Mouse (Mus musculus): Measurements from ENCODE around the gene Slc7a7. TPM values are rescaled to one million over a fixed set of nuclear protein-coding genes. Genes with fewer than 3 reads are reported as not detected.

The Slc7a7 gene
- total and polyA plus RNA-seq, 3 experiments, result 20.1 to 65.6 TPM; not detected in 1

DNA sequence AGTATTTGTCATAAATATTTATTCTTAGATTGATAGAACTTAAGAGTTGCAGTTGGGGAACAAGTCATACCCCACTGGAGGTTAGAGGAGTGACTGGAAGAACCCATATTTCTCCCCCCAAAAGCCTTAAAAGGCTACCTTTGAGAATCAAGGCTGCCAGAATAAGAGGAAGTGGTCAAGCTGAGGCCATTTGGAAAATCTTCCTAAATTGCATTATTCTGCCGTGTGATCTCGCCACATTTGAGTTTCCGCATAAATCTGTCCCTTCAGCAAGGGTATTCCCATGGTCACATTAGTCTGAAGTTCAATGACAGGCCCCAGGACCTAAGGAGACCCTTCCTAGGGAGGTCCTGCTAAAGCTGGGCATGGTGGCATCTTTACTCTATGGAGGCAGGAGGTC, 25.0 kb upstream of the Slc7a7 start:
- Histone ChIP-seq H3K9me3 (replicated peaks; ENCODE audit: insufficient read depth, low read length) (no peaks in the 10 kb centered on the region), H3K79me2 (ENCODE audit: control insufficient read depth, insufficient read depth, low read length, poor library complexity) (no peaks in the 10 kb centered on the region), H3K27me3 (ENCODE audit: control insufficient read depth in 1 of 2, insufficient read depth in 2 of 2, low read length in 2 of 2) (no peaks in the 10 kb centered on the region), H3K27ac (ENCODE audit: control insufficient read depth, low read depth, low read length) (no peak overlapping the region), H3K9ac (ENCODE audit: control insufficient read depth, low read depth, low read length, poor library complexity, severe bottlenecking) (no peak overlapping the region), H3K36me3 (ENCODE audit: control insufficient read depth in 1 of 2, insufficient read depth in 2 of 2, low read length in 2 of 2) (peaks cover 0 to 11% of the 10 kb centered on the region in 2 experiments; a peak in 2 of 4 replicates), H3K4me3 (ENCODE audit: control insufficient read depth in 1 of 2, insufficient read depth in 1 of 2, low read depth in 2 of 2, low read length in 2 of 2) (no peak overlapping the region), H3K4me1 (ENCODE audit: control insufficient read depth in 1 of 2, insufficient read depth in 2 of 2, low read length in 2 of 2) (peaks cover 4 to 18% of the 10 kb centered on the region in 2 experiments)
- no peak for DNase-seq (ENCODE audit: low read depth, low spot score)
- TF ChIP-seq MXI1 (IDR thresholded peaks at IDR 0.05; ENCODE audit: low read depth, low read length), result no peak
- TF ChIP-seq ETS1 (IDR thresholded peaks at IDR 0.05; ENCODE audit: low read depth, low read length), result no peak
- TF ChIP-seq CHD1 (IDR thresholded peaks at IDR 0.05; ENCODE audit: low read depth, low read length), result no peak
- TF ChIP-seq ELF1 (IDR thresholded peaks at IDR 0.05; ENCODE audit: low read depth, low read length), result no peak

DNA sequence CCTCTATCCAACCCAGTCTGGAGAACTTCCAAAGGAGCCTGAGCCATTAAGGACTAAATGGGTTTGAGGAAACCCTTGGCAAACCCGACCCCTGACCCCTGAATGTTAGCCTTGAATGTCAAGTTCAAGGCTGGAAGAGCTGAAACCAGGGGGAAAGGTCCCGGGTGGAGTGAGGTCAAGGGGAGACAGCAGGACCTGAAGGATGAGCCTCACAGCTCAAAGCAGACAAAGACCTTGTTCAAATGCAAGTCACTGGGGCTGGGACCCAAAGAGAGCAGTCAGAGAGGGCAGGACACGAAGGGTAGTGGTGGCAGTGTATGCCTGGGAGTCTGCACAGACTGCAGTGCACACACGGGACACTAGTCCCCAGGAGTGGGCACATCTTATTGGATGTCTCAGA, 23.8 kb upstream of the Slc7a7 start:
- Histone ChIP-seq H3K9me3 (replicated peaks; ENCODE audit: insufficient read depth, low read length) (no peaks in the 10 kb centered on the region), H3K79me2 (ENCODE audit: control insufficient read depth, insufficient read depth, low read length, poor library complexity) (no peaks in the 10 kb centered on the region), H3K9ac (ENCODE audit: control insufficient read depth, low read depth, low read length, poor library complexity, severe bottlenecking) (no peak overlapping the region), H3K27me3 (ENCODE audit: control insufficient read depth in 1 of 2, insufficient read depth in 2 of 2, low read length in 2 of 2) (no peaks in the 10 kb centered on the region), H3K4me1 (ENCODE audit: control insufficient read depth in 1 of 2, insufficient read depth in 2 of 2, low read length in 2 of 2) (peaks cover 4 to 18% of the 10 kb centered on the region in 2 experiments), H3K36me3 (ENCODE audit: control insufficient read depth in 1 of 2, insufficient read depth in 2 of 2, low read length in 2 of 2) (peaks cover 0 to 11% of the 10 kb centered on the region in 2 experiments; a peak in 2 of 4 replicates), H3K27ac (ENCODE audit: control insufficient read depth, low read depth, low read length) (no peak overlapping the region), H3K4me3 (ENCODE audit: control insufficient read depth in 1 of 2, insufficient read depth in 1 of 2, low read depth in 2 of 2, low read length in 2 of 2) (no peak overlapping the region)
- TF ChIP-seq E2F4 (IDR thresholded peaks at IDR 0.05; ENCODE audit: borderline replicate concordance, low read depth, low read length), result no peak
- TF ChIP-seq ZMIZ1 (IDR thresholded peaks at IDR 0.05; ENCODE audit: low read depth, low read length), result no peak
- TF ChIP-seq GATA1 (IDR thresholded peaks at IDR 0.05; ENCODE audit: low read depth, low read length), result no peak
- TF ChIP-seq POLR2A (IDR thresholded peaks at IDR 0.05; ENCODE audit: control insufficient read depth in 1 of 2, insufficient read depth in 1 of 2, low read depth in 1 of 2, low read length in 2 of 2, poor library complexity in 1 of 2), result no peak
- TF ChIP-seq RAD21 (IDR thresholded peaks at IDR 0.05; ENCODE audit: low read depth, low read length), result no peak
- TF ChIP-seq UBTF (IDR thresholded peaks at IDR 0.05; ENCODE audit: borderline replicate concordance, insufficient read depth, low read depth, low read length), result no peak
- no peak for TF ChIP-seq SMC3 (IDR thresholded peaks at IDR 0.05; ENCODE audit: low read depth, low read length)
- no peak for TF ChIP-seq TBP (IDR thresholded peaks at IDR 0.05; ENCODE audit: low read depth, low read length)
- no peak for TF ChIP-seq MEF2A (IDR thresholded peaks at IDR 0.05; ENCODE audit: extremely low read depth, insufficient replicate concordance, low read depth, low read length, poor library complexity, severe bottlenecking)
- TF ChIP-seq ETS1 (IDR thresholded peaks at IDR 0.05; ENCODE audit: low read depth, low read length), result no peak
- no peak for TF ChIP-seq KAT2A (conservative IDR thresholded peaks at IDR 0.05; ENCODE audit: low read depth, low read length)
- TF ChIP-seq MYC (IDR thresholded peaks at IDR 0.05; ENCODE audit: low read depth, low read length), result no peak
- no peak for TF ChIP-seq MYB (IDR thresholded peaks at IDR 0.05; ENCODE audit: low read depth, low read length)
- TF ChIP-seq ZKSCAN1 (IDR thresholded peaks at IDR 0.05; ENCODE audit: low read depth, low read length), result no peak
- TF ChIP-seq ZC3H11A (IDR thresholded peaks at IDR 0.05; ENCODE audit: low read depth, low read length), result no peak
- TF ChIP-seq TAL1 (IDR thresholded peaks at IDR 0.05; ENCODE audit: low read length), result no peak
- no peak for TF ChIP-seq POLR2AphosphoS5 (IDR thresholded peaks at IDR 0.05; ENCODE audit: borderline replicate concordance, low read depth, low read length)
- no peak for DNase-seq (ENCODE audit: low read depth, low spot score)
